Mouse (Mus musculus): ENCODE results near the gene Treml2. TPM values are rescaled to one million over a fixed set of nuclear protein-coding genes. Genes with fewer than 3 reads are reported as not detected.

Treml2 gene
- polyA plus RNA-seq, 1 experiment from 2014 or later, result 3.4 TPM

DNA sequence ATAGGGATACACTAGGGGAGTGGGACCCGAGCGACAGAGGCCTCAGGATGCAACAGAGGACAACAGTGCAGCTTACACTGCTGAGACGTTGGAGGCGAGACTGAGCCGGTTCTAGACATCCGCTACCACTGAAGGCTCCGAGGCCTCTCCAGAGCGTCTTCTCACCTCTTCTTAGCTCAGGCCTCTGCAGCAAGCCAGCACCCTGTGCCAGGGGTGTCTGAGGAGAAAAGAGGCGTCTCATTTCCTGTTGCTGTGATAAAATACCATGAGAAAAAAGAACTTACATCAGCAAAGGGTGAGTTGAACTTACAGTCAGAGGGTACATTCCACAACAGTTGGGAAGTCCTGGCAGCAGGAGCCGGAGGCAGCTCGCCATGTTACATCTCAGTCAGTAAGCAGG is 26.3 kb downstream of the Treml2 start:
- H3K4me2 ChIP-seq (ENCODE audit: low read depth, low read length), result no peak overlapping the region
- H3K4me3 ChIP-seq (ENCODE audit: low read depth, low read length), result no peak overlapping the region
- H3K4me1 ChIP-seq (ENCODE audit: control insufficient read depth, low read depth, low read length), result peaks cover 10% of the 10 kb centered on the region
- WGBS (ENCODE audit: insufficient replicate concordance), result 58% methylated on average over 11 of the region's 11 CpGs
- no peaks in the 10 kb centered on the region for H3K9me3 ChIP-seq (replicated peaks; ENCODE audit: control insufficient read depth, low read length)
- H3K27ac ChIP-seq (ENCODE audit: low read length), result no peak overlapping the region
- H3K9ac ChIP-seq (ENCODE audit: low read depth, low read length), result no peak overlapping the region
- H3K36me3 ChIP-seq (ENCODE audit: control insufficient read depth, insufficient read depth), result no peaks in the 10 kb centered on the region
- H3K27me3 ChIP-seq (ENCODE audit: control insufficient read depth, insufficient read depth, low read depth, low read length), result no peaks in the 10 kb centered on the region
- ATAC-seq (ENCODE audit: low read depth), result no peak

DNA sequence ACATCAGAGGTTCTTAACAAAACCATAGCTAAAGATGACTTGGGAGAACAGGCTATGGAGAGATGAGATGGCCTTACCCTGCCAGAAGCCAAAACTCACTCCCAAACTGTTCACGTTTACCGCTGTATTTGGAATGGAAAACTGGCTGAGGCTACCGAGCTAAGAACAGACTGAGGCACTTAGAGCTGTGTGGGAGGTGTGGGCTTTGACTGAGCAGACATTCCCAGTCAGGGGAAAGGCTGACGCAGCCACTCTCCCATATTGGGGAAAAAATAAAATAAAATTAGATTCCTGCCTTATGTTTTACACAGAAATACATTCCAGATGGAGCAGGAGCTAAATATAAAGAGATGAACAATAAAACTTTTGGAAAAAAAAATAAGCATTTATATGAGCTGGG is 27.4 kb downstream of the Treml2 start:
- no peak overlapping the region for H3K4me2 ChIP-seq (ENCODE audit: low read depth, low read length)
- H3K4me3 ChIP-seq (ENCODE audit: low read depth, low read length), result no peak overlapping the region
- peaks cover 3% of the 10 kb centered on the region; the same call in 1 of the 2 replicates for H3K4me1 ChIP-seq (ENCODE audit: control insufficient read depth, low read depth, low read length)
- no peak overlapping the region for H3K9ac ChIP-seq (ENCODE audit: low read depth, low read length)
- H3K9me3 ChIP-seq (replicated peaks; ENCODE audit: control insufficient read depth, low read length), result no peaks in the 10 kb centered on the region
- H3K27ac ChIP-seq (ENCODE audit: low read length), result no peak overlapping the region
- no peaks in the 10 kb centered on the region for H3K36me3 ChIP-seq (ENCODE audit: control insufficient read depth, insufficient read depth)
- ATAC-seq (ENCODE audit: low read depth), result no peak
- H3K27me3 ChIP-seq (ENCODE audit: control insufficient read depth, insufficient read depth, low read depth, low read length), result no peaks in the 10 kb centered on the region
- 72% methylated on average over 4 of the region's 4 CpGs for WGBS (ENCODE audit: insufficient replicate concordance)

DNA sequence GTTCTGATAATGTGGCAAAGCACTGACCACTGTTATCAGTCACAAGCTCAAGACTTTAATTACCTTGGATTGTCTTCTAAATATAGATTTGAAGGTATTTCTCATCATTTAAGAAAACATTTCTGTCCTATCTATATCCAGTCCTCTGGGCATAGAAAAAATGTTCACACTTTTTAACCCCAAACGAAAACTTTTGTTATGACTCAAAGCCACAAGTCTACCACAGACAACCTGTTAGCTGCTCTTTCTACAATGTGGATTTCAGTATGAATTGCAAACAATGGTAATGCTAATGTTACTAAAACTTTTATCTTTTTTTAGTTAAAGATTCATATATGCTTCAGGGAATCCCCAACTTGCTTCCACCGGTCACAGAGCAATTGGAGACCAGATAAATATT is 33.2 kb downstream of the Treml2 start:
- no peak overlapping the region for H3K9ac ChIP-seq (ENCODE audit: low read depth, low read length)
- no peak overlapping the region for H3K4me2 ChIP-seq (ENCODE audit: low read depth, low read length)
- H3K4me3 ChIP-seq (ENCODE audit: low read depth, low read length), result no peak overlapping the region
- H3K27ac ChIP-seq (ENCODE audit: low read length), result no peak overlapping the region
- no peaks in the 10 kb centered on the region for H3K36me3 ChIP-seq (ENCODE audit: control insufficient read depth, insufficient read depth)
- WGBS (ENCODE audit: insufficient replicate concordance), result 68% methylated on average over 2 of the region's 2 CpGs
- H3K4me1 ChIP-seq (ENCODE audit: control insufficient read depth, low read depth, low read length), result no peaks in the 10 kb centered on the region
- no peaks in the 10 kb centered on the region for H3K9me3 ChIP-seq (replicated peaks; ENCODE audit: control insufficient read depth, low read length)
- H3K27me3 ChIP-seq (ENCODE audit: control insufficient read depth, insufficient read depth, low read depth, low read length), result no peaks in the 10 kb centered on the region
- no peak for ATAC-seq (ENCODE audit: low read depth)

DNA sequence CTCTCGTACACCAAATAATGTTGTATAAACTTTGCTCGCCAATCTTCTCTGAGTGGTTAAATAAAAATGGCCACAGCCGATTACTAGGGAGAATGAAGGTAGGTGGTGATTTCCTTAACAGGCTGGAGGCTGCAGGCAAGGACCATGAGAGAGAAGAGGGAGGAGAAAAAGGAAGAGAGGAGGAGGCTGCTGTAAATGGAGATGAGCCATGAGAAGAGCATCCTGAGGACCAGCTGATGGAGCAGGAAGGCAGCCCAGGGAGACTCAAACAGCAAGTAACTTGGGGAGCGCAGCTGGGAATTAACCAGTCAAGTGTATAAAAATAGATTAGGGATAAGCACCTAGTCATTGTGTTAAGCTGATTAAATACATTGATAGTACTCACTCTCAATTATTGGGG is 34.9 kb downstream of the Treml2 start:
- WGBS (ENCODE audit: insufficient replicate concordance), result 76% methylated on average over 4 of the region's 4 CpGs

DNA sequence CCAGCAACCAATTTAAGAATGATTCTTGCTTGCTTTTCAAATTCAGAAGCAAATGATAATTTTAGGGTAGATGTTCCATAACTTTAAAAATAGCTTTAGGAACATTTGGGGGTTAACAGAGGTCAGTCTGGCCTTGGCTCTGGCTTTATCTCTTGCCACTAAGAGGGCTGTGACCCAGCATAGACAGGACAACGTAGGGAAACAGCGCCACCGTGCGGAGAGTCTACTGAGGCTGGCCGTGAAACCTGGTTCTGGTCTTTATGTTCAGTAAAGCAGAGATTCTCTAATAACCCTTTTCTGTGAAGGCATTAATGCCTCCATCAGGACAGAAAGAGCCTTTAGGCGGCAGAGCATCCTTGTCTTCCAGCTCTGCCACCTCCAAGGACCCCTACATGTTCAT is 37.6 kb downstream of the Treml2 start:
- Histone ChIP-seq H3K27me3 (ENCODE audit: control insufficient read depth, insufficient read depth, low read depth, low read length) (no peaks in the 10 kb centered on the region), H3K4me3 (ENCODE audit: low read depth, low read length) (no peak overlapping the region), H3K9me3 (replicated peaks; ENCODE audit: control insufficient read depth, low read length) (no peaks in the 10 kb centered on the region), H3K27ac (ENCODE audit: low read length) (no peak overlapping the region), H3K9ac (ENCODE audit: low read depth, low read length) (no peak overlapping the region), H3K4me2 (ENCODE audit: low read depth, low read length) (no peak overlapping the region), H3K4me1 (ENCODE audit: control insufficient read depth, low read depth, low read length) (no peaks in the 10 kb centered on the region), H3K36me3 (ENCODE audit: control insufficient read depth, insufficient read depth) (no peaks in the 10 kb centered on the region)
- WGBS (ENCODE audit: insufficient replicate concordance), result under 1% methylated on average over 6 of the region's 6 CpGs
- ATAC-seq (ENCODE audit: low read depth), result peak; percentile 66

More for the DNA sequence above, 34.9 kb downstream of the Treml2 start:
- H3K4me1 ChIP-seq (ENCODE audit: control insufficient read depth, low read depth, low read length), result no peaks in the 10 kb centered on the region
- H3K4me2 ChIP-seq (ENCODE audit: low read depth, low read length), result no peak overlapping the region
- no peaks in the 10 kb centered on the region for H3K9me3 ChIP-seq (replicated peaks; ENCODE audit: control insufficient read depth, low read length)
- no peaks in the 10 kb centered on the region for H3K27me3 ChIP-seq (ENCODE audit: control insufficient read depth, insufficient read depth, low read depth, low read length)
- H3K36me3 ChIP-seq (ENCODE audit: control insufficient read depth, insufficient read depth), result no peaks in the 10 kb centered on the region
- no peak overlapping the region for H3K27ac ChIP-seq (ENCODE audit: low read length)
- no peak for ATAC-seq (ENCODE audit: low read depth)
- H3K9ac ChIP-seq (ENCODE audit: low read depth, low read length), result no peak overlapping the region
- no peak overlapping the region for H3K4me3 ChIP-seq (ENCODE audit: low read depth, low read length)

DNA sequence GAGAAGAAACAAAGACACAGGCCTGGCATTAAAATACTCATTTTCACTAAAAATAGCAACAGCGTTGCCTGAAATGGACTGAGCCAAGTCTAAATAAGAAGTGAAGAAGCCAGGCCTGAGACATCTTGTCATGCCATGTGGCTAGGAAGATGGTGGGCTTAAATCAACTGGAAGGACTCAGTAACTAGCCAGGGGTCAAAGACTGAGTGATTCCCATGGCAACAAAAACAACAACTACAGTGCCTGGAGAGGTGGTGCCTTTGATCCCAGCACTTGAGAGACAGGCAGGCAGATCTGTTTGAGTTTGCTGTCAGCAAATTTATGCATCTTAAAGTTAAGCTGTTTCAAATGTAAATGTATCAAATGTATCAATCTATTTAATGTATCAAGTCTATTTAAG is 41.0 kb downstream of the Treml2 start:
- ATAC-seq (ENCODE audit: low read depth), result no peak
- H3K9ac ChIP-seq (ENCODE audit: low read depth, low read length), result no peak overlapping the region
- H3K27ac ChIP-seq (ENCODE audit: low read length), result no peak overlapping the region
- no peak overlapping the region for H3K4me2 ChIP-seq (ENCODE audit: low read depth, low read length)
- H3K4me3 ChIP-seq (ENCODE audit: low read depth, low read length), result no peak overlapping the region
- no peaks in the 10 kb centered on the region for H3K36me3 ChIP-seq (ENCODE audit: control insufficient read depth, insufficient read depth)
- no peaks in the 10 kb centered on the region for H3K27me3 ChIP-seq (ENCODE audit: control insufficient read depth, insufficient read depth, low read depth, low read length)
- peaks cover 2% of the 10 kb centered on the region; the same call in 1 of the 2 replicates for H3K4me1 ChIP-seq (ENCODE audit: control insufficient read depth, low read depth, low read length)
- no peaks in the 10 kb centered on the region for H3K9me3 ChIP-seq (replicated peaks; ENCODE audit: control insufficient read depth, low read length)
- WGBS (ENCODE audit: insufficient replicate concordance), result 84% methylated on average over 1 of the region's 1 CpGs

DNA sequence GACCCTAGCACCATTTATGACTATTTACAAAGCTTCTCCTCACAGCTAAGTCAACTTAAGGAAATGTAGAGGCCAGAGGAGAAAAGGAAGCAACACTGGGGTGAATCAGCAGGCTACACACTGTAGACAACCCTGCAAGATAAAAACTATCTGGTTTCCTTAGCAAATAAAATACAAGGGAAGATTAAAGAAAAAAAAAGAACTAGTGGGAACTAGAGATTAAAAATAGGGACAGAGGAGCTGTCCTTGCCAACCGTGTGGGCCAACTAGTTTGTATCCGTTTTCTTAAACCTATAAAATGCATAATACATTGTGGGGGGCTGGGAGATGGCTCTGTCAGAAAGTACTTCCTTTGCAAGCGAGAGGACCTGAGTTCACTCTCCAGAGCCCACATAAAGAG is 42.6 kb downstream of the Treml2 start:
- peak; percentile 41; the same call in 1 of the 2 replicates for ATAC-seq (ENCODE audit: low read depth)
- Histone ChIP-seq H3K27me3 (ENCODE audit: control insufficient read depth, insufficient read depth, low read depth, low read length) (no peaks in the 10 kb centered on the region), H3K27ac (ENCODE audit: low read length) (no peak overlapping the region), H3K4me1 (ENCODE audit: control insufficient read depth, low read depth, low read length) (peaks cover 2% of the 10 kb centered on the region; the same call in 1 of the 2 replicates), H3K9me3 (replicated peaks; ENCODE audit: control insufficient read depth, low read length) (no peaks in the 10 kb centered on the region), H3K4me3 (ENCODE audit: low read depth, low read length) (no peak overlapping the region), H3K4me2 (ENCODE audit: low read depth, low read length) (no peak overlapping the region), H3K9ac (ENCODE audit: low read depth, low read length) (no peak overlapping the region), H3K36me3 (ENCODE audit: control insufficient read depth, insufficient read depth) (no peaks in the 10 kb centered on the region)
- WGBS (ENCODE audit: insufficient replicate concordance), result 13% methylated on average over 3 of the region's 3 CpGs

DNA sequence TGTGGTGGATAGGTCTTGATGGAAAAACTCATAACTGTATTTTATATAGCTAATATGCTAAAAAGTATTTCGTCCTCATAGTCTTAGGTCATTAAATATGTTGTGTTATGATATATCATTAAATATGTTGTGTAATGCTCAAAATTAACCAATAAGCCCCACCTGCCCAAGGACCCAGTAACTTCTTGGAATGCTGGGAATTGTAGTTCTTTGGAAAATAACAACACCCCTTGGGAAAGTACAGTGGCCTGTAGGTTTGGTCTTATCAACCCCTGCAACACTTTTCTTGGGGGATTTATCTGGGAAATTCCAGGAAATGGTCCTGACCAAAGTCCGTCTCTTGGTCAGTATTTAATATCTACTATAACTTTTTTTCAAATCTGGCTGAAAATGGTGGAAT is 43.8 kb downstream of the Treml2 start:
- no peak for ATAC-seq (ENCODE audit: low read depth)
- Histone ChIP-seq H3K9ac (ENCODE audit: low read depth, low read length) (no peak overlapping the region), H3K4me3 (ENCODE audit: low read depth, low read length) (no peak overlapping the region), H3K9me3 (replicated peaks; ENCODE audit: control insufficient read depth, low read length) (no peaks in the 10 kb centered on the region), H3K27ac (ENCODE audit: low read length) (no peak overlapping the region), H3K27me3 (ENCODE audit: control insufficient read depth, insufficient read depth, low read depth, low read length) (no peaks in the 10 kb centered on the region), H3K36me3 (ENCODE audit: control insufficient read depth, insufficient read depth) (no peaks in the 10 kb centered on the region), H3K4me2 (ENCODE audit: low read depth, low read length) (no peak overlapping the region), H3K4me1 (ENCODE audit: control insufficient read depth, low read depth, low read length) (peaks cover 2% of the 10 kb centered on the region; the same call in 1 of the 2 replicates)
- WGBS (ENCODE audit: insufficient replicate concordance), result 50% methylated on average over 2 of the region's 2 CpGs

DNA sequence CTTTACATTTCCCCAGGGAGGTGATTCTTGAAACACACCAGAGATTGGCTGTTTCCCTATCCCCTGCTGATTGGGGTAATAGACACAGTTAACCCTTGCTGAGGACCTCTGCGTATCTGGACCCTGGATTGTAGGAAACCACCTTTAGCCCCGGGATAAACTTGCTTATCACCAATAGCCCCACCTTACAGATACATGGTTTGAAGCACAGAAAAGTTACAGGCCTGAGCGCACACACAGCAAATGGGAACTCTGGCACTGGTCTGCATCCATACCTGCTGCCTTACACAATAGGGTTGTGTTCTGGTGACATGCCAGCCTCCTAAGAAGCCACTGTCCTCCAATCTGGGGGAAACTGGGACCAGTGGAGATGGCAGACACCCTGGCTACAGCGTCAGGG is 46.5 kb downstream of the Treml2 start:
- H3K27ac ChIP-seq (ENCODE audit: low read length), result no peak overlapping the region
- no peaks in the 10 kb centered on the region for H3K36me3 ChIP-seq (ENCODE audit: control insufficient read depth, insufficient read depth)
- no peak overlapping the region for H3K9ac ChIP-seq (ENCODE audit: low read depth, low read length)
- H3K4me3 ChIP-seq (ENCODE audit: low read depth, low read length), result no peak overlapping the region
- ATAC-seq (ENCODE audit: low read depth), result no peak
- 60% methylated on average over 4 of the region's 4 CpGs for WGBS (ENCODE audit: insufficient replicate concordance)
- peaks cover 2% of the 10 kb centered on the region; the same call in 1 of the 2 replicates for H3K4me1 ChIP-seq (ENCODE audit: control insufficient read depth, low read depth, low read length)
- no peak overlapping the region for H3K4me2 ChIP-seq (ENCODE audit: low read depth, low read length)
- no peaks in the 10 kb centered on the region for H3K9me3 ChIP-seq (replicated peaks; ENCODE audit: control insufficient read depth, low read length)
- H3K27me3 ChIP-seq (ENCODE audit: control insufficient read depth, insufficient read depth, low read depth, low read length), result no peaks in the 10 kb centered on the region
